Mouse (Mus musculus): ENCODE measurements around the gene Adap1.
"Not testable (repeated sequence)": the region's sequence is repeated elsewhere in the genome, so short reads cannot be mapped to it uniquely, and the experiment has no call there.

Gene Adap1

GRCm38 (mm10) chr5:139351134-139351533, 25.7 kb upstream of the Adap1 start, which contains the start of gene Cox19:
TSS of gene Cox19 (minus strand) at chr5:139351418.
- no peak for DNase-seq (ENCODE audit: low spot score in 2 of 2)

- DNase-seq (ENCODE audit: low spot score in 2 of 2), result no peak
Measured at GRCm38 (mm10) chr5:139349713-139350112, 24.3 kb upstream of the Adap1 start.

GRCm38 (mm10) chr5:139347225-139347624, 21.8 kb upstream of the Adap1 start:
- DNase-seq (ENCODE audit: low spot score in 2 of 2), result no peak

DNA sequence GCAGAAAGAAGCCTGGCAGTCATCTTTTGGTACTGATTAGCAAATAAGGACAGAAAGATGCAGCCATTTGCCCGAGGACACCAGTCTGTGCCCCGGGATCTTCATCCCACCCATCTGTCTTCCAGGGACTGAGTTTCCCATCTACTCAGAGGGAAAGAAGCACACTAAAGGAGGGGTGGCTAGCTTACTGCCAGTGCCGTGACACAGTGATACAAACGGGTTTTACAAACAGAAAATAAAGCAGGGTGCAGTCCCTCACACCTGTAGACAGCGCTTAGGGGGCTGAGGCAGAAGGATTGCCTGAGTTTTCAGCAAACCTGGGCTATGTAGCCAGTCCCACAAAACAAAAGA, 19.9 kb upstream of the Adap1 start:
- DNase-seq (ENCODE audit: low spot score in 2 of 2), result no peak

- peak; percentile 92 to 94 for DNase-seq (ENCODE audit: low spot score in 2 of 2)
Measured at GRCm38 (mm10) chr5:139344687-139345363, 19.4 kb upstream of the Adap1 start.

GRCm38 (mm10) chr5:139344021-139344686, 18.7 kb upstream of the Adap1 start:
- DNase-seq (ENCODE audit: low spot score in 2 of 2), result peak; percentile 60 to 69

DNA sequence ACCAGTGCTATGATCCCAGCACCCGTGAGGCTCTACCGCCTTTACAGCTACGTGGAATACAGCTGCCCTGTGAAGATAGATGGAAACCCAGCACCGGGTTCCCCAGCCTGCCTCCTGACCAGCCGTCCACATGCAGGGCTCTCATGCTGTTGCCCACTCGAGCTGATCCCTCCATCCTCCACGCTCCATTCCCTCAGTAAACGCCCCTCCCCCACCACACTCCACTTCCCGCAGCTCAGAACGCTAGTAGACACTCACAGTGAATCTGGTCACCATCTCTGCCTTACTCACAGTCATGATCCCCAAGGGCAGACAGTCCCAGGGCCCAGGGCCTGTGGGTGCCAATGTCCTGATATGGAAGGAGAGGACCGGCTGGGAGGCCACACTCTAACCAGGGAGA, 13.5 kb upstream of the Adap1 start:
- no peak for DNase-seq (ENCODE audit: low spot score in 2 of 2)

GRCm38 (mm10) chr5:139338403-139338802, 13.0 kb upstream of the Adap1 start:
- no peak for DNase-seq (ENCODE audit: low spot score in 2 of 2)

DNA sequence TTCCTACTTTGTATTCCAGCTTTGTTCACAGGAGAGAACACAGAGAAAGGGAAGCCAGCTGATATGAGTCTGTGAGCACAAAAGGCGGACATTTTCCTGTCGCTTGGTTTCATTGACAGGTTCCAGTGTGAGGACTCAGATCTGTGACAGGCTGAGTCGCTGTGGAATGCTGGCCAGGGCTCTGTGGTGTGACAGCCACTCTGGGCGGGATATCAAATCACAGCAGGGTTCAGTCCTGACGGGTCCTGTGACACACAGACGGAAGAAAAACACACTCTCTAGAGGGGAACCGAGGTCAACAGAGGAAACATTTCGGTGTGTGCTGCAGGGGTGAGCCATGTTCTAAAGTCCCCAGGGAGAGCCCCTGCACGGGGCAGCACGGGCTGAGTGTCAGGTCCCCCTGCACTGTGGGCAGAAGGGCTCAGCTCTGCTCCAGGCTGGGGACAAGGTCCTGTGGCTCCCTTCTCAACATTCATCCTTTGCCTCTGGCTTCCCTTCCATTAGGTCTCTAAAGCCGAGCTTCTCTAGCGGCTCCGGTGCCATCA, 12.5 kb upstream of the Adap1 start:
- DNase-seq (ENCODE audit: low spot score in 2 of 2), result no peak

GRCm38 (mm10) chr5:139335634-139336033, 10.2 kb upstream of the Adap1 start:
- no peak for DNase-seq (ENCODE audit: low spot score in 2 of 2)

DNA sequence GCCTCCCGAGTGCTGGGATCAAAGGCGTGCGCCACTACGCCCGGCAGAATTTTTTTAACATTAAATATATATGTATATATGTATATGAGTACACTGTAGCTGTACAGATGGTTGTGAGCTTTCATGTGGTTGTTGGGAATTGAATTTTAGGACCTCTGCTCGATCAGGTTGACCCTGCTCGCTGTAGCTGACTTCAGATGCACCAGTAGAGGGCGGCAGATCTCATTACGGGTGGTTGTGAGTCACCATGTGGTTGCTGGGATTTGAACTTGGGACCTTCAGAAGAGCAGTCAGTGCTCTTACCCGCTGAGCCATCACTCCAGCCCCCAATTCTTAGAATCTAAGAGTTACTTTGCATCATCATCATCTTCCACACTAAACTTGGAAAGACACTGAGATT, 9.0 kb upstream of the Adap1 start:
- DNase-seq (ENCODE audit: low spot score in 2 of 2), result not testable (repeated sequence)

- no peak for DNase-seq (ENCODE audit: low spot score in 2 of 2)
Measured at GRCm38 (mm10) chr5:139333301-139334013, 8.0 kb upstream of the Adap1 start.

GRCm38 (mm10) chr5:139332590-139333272, 7.3 kb upstream of the Adap1 start:
- DNase-seq (ENCODE audit: low spot score in 2 of 2), result no peak

- peak; percentile 34 to 57 for DNase-seq (ENCODE audit: low spot score in 2 of 2)
Measured at GRCm38 (mm10) chr5:139331742-139332141, 6.3 kb upstream of the Adap1 start.

GRCm38 (mm10) chr5:139330766-139331165, 5.3 kb upstream of the Adap1 start:
- no peak for DNase-seq (ENCODE audit: low spot score in 2 of 2)

DNA sequence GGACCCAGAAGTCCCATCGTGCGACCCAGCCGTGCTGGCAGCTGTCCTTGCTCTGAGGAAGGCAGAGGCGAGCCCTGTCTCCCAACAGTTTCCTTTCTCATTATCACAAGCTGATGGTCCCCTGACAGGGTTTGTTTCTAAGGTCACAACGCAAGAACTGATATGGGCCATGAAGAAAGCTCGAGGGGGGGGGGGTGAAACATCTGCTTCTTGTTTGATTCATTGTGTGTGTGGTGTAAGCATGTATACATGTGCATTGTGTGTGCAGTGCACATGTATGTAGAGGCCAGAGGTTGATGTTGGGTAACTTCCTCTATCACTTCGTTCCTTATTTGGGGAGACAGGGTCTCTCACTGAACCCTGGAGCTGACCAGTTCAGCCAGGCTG, 2.2 kb upstream of the Adap1 start:
- DNase-seq (ENCODE audit: low spot score in 2 of 2), result no peak

DNA sequence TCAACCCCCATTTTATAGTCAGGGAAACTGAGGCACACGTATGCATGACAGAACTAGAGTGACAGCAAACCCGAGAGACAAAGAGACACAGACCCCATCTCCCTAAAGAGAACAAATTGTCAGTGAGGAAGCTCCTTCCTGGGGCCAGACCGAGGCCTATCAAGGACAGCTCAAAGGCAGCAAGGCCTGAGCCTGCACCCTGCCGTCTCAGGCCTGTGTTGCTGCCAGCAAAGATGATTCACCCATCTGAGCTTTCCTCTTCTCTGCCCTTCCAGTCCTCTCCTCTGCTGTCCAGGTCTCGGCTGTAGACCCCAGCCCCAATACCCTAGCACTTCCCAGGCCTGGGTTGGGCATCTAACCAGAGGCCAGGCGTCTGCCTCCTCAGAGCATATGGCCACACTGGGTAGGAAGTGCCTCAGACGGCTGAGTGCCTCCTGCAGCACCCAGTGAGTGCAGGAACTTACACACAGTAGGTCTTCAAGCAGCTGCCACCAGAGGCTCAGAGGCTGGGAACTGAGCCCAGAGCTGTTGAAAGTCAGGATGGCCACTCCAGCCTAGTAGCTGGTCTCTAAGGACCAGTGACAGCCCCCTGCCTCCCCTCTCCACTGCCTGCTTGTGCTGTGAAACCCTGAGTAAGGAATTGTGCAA, 1.7 kb upstream of the Adap1 start:
- no peak for DNase-seq (ENCODE audit: low spot score in 2 of 2)

DNA sequence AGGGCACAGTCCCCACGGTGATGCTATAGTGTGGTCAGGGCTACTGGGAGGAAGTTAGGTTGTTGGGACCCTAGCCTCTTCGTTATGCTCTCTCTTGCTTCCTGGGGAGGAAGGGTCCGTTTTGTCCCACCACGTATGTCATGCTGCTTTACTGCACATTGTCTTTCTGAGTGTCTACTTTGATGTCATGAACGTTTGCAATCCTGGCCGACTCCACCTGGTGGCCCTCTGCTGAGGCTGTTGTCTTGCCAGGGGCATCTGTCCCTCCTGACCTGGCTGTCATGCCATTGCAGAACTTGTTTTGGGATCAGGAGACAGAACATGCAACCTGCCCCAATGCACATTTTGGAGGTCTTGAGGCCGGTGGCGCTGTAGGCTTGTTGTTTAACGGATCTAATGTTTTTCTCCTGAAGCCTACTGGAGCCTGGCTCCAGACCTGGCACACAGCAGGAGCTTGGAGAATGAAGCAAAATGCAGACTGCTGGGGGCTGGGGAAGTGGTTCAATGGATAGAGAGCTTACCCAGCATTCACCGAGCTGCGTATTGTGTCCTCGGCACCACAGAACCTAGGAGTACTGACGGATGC, 782 bp upstream of the Adap1 start:
- DNase-seq (ENCODE audit: low spot score in 2 of 2), result no peak

DNA sequence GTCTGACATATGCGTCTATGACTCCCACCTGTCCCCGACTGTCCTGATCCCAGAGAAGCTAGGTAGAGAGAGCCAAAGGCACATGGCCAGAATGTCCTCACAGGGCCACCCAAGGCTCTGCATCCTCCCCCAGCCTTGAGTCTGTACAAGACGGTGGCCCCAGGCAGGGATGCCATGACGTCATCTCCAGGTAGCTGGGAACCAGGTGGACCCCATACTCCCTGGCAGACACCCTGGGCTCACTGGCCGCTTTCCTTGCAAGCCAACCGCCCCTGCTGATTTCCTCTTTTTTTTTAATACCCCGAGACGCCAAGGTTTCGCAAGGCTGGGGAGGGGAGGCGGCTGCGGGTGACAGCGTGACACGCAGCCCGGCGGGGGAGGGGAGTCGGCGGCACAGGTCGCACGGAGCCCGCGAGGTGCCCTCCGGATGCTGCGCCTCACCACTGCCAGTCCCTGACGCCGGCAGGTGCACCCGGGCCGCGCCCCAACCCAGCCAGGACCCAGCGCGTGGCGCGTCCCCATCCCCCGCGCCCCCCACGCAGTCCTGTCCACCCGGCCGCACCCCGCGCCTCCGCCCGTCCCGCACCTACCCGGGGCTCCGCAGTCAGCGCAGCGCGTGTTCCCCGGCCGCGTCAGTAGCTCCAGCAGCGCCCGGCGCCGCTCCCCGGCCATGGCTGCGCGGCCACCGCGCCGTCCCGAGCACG, 579 bp downstream of the Adap1 start:
- DNase-seq (ENCODE audit: low spot score in 2 of 2), result peak; percentile 65 to 68

DNA sequence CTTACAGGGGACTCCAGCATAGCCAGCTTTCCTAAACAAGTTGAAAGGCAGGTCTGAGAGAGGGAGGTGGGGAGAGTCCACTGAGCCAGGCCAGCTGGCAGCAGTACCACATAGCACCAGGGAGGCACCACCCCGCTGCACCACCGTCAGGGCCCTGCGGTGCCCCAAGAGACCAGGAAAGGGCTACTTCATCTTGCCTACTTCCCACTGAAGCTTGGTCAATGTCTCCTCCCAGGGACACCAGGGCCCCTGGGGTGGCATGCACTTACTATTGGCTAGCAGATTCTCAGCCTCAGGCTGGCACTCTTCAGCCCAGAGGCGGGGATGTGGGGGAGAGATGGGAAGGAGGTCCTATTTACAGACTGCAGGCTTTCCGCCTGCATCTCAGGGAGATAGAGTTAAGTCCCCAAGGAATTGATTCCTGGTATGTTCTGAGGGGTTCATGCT, 1.4 kb downstream of the Adap1 start:
- DNase-seq (ENCODE audit: low spot score in 2 of 2), result no peak

Measured in spleen, postnatal 36 days (tissue).